Mouse (Mus musculus) right cerebral cortex, adult 2 months (tissue): ENCODE data around the gene Orm3.
A peak's percentile ranks its signal among the peaks of the same experiment; 100 is the strongest.

Experiments used
- DNase-seq, 2 experiments: peaks; one replicate each; pipeline ENCODE4 v3.0.0; 2021 to 2022; ENCODE audit warnings: low spot score in 2 of 2

Orm3 gene

GRCm38 (mm10) chr4:63355877-63356665 is at the start of gene Orm3:
Gene Orm3, plus strand, starts transcription at chr4:63356162.
- DNase-seq: no peak

- DNase-seq: peak; percentile 92 to 93
These were observed 48.5 kb upstream of the Orm3 start for GRCm38 (mm10) chr4:63307175-63308062.

- no peak for DNase-seq
These were observed 47.6 kb upstream of the Orm3 start for GRCm38 (mm10) chr4:63308316-63308715.

- no peak for DNase-seq
These were observed 45.6 kb upstream of the Orm3 start for GRCm38 (mm10) chr4:63310247-63310855.

GRCm38 (mm10) chr4:63311426-63311825 is 44.5 kb upstream of the Orm3 start:
- DNase-seq: no peak

- DNase-seq: no peak
These were observed 41.9 kb upstream of the Orm3 start for GRCm38 (mm10) chr4:63314063-63314462.

GRCm38 (mm10) chr4:63316076-63316746 is 39.8 kb upstream of the Orm3 start:
- DNase-seq: peak; percentile 29 to 32

- peak; percentile 69 to 75 for DNase-seq
These were observed 36.4 kb upstream of the Orm3 start for GRCm38 (mm10) chr4:63319566-63319965.

- DNase-seq: no peak
These were observed 32.6 kb upstream of the Orm3 start for GRCm38 (mm10) chr4:63323275-63323815.

- DNase-seq: no peak
These were observed 22.6 kb upstream of the Orm3 start for GRCm38 (mm10) chr4:63333403-63333802.

- peak in 1 of 2 experiments; percentile 13 for DNase-seq
These were observed 17.4 kb upstream of the Orm3 start for GRCm38 (mm10) chr4:63338414-63339076.

GRCm38 (mm10) chr4:63342491-63342890 is 13.5 kb upstream of the Orm3 start:
- no peak for DNase-seq

GRCm38 (mm10) chr4:63343608-63344007 is 12.4 kb upstream of the Orm3 start:
- no peak for DNase-seq

- DNase-seq: no peak
These were observed 11.7 kb upstream of the Orm3 start, which contains the start of gene Orm1 for GRCm38 (mm10) chr4:63344295-63344694. Gene Orm1, plus strand, starts transcription at chr4:63344560.

- no peak for DNase-seq
These were observed 10.7 kb upstream of the Orm3 start for GRCm38 (mm10) chr4:63345261-63345660.

GRCm38 (mm10) chr4:63346659-63347058 is 9.3 kb upstream of the Orm3 start:
- no peak for DNase-seq

- no peak for DNase-seq
These were observed 7.4 kb upstream of the Orm3 start for GRCm38 (mm10) chr4:63348524-63348923.

GRCm38 (mm10) chr4:63356981-63357570 is 1.1 kb downstream of the Orm3 start:
- no peak for DNase-seq

GRCm38 (mm10) chr4:63359861-63360260 is 3.9 kb downstream of the Orm3 start:
- no peak for DNase-seq

- no peak for DNase-seq
These were observed 6.2 kb downstream of the Orm3 start, which contains the start of gene Orm2 for GRCm38 (mm10) chr4:63362150-63362549. Gene Orm2, plus strand, starts transcription at chr4:63362449.
